Mouse (Mus musculus): ENCODE data around the gene Etl4.

DNA sequence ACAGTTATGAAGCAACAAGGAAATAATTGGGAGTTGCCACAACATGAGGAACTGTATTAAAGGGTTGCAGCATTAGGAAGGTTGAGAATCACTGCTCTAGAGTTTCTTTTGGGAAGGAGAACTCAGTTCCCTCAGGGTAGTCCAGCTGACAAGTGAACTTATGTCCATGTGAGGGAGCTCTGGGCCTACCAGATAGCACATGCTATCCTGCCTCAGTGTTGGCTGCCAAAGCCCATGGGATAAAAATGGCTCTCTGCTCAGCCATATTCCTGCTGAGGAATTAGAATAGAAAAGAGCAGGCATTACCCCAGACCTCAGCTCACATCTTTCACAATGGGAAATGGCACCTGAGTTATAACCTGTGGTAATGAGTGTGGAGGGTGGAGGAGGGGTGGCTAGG, 916.7 kb downstream of the Etl4 start:
- TF ChIP-seq EP300 (IDR thresholded peaks at IDR 0.05; ENCODE audit: low read depth) = no peak
- TF ChIP-seq CTCF (IDR thresholded peaks at IDR 0.05; ENCODE audit: low read depth) = no peak

Data from liver, postnatal 0 days (tissue).